Mouse (Mus musculus) heart, postnatal 10 days (tissue): ENCODE data around the gene Helb. TPM values are rescaled to one million over a fixed set of nuclear protein-coding genes. Genes with fewer than 3 reads are reported as not detected.
"Not testable (repeated sequence)": the region's sequence is repeated elsewhere in the genome, so short reads cannot be mapped to it uniquely, and the experiment has no call there.

Experiments used
- DNase-seq, 2 experiments: peaks; one replicate each; pipeline ENCODE4 v3.0.0; 2021
- intact Hi-C: fragments of 180-260 bp; cut with DNase I; formaldehyde crosslinking; loops from one replicate; pipeline ENCODE4 v1.15.1; 2025
- total RNA-seq, 2 experiments: library from RNA; stranded (reverse); gene quantifications; 2 replicates each; pipeline ENCODE4 v1.2.3; 2021

Gene Helb
- total RNA-seq = 10 to 100 TPM; 10.6 to 12.0 TPM

- intact Hi-C loops = no loop called here
- DNase-seq = peak; percentile 99 to 100
Measured at GRCm38 (mm10) chr10:120112507-120113396, at the start of gene Helb. Gene Helb, minus strand, starts transcription at chr10:120112987.

GRCm38 (mm10) chr10:120160533-120160932 lies 47.7 kb upstream of the Helb start:
- no peak for DNase-seq
- intact Hi-C loops = no loop called here

GRCm38 (mm10) chr10:120153911-120154310 lies 41.1 kb upstream of the Helb start:
- DNase-seq = no peak
- intact Hi-C loops = no loop called here

GRCm38 (mm10) chr10:120151672-120152071 lies 38.9 kb upstream of the Helb start:
- DNase-seq = no peak
- intact Hi-C loops = no loop called here

GRCm38 (mm10) chr10:120140916-120141516 lies 28.2 kb upstream of the Helb start:
- intact Hi-C loops = no loop called here
- no peak for DNase-seq

GRCm38 (mm10) chr10:120140193-120140592 lies 27.4 kb upstream of the Helb start:
- no peak for DNase-seq
- intact Hi-C loops = no loop called here

- DNase-seq = no peak
- intact Hi-C loops = no loop called here
Measured at GRCm38 (mm10) chr10:120136020-120136562, 23.3 kb upstream of the Helb start.

GRCm38 (mm10) chr10:120133697-120134096 lies 20.9 kb upstream of the Helb start:
- no peak for DNase-seq
- intact Hi-C loops = no loop called here

GRCm38 (mm10) chr10:120130621-120131020 lies 17.8 kb upstream of the Helb start:
- intact Hi-C loops = loop anchor here (2.0 kb wide), 1 partner anchor 484 kb away; no protein-coding TSS in a partner anchor
- DNase-seq = peak; percentile 9 to 57

- intact Hi-C loops = no loop called here
- no peak for DNase-seq
Measured at GRCm38 (mm10) chr10:120128601-120129277, 16.0 kb upstream of the Helb start.

- no peak for DNase-seq
- intact Hi-C loops = loop anchor here (1.0 to 2.0 kb wide), 3 partner anchors 61 to 323 kb away; no protein-coding TSS in a partner anchor
Measured at GRCm38 (mm10) chr10:120125465-120125857, 12.7 kb upstream of the Helb start.

GRCm38 (mm10) chr10:120124801-120125464 lies 12.1 kb upstream of the Helb start:
- intact Hi-C loops = loop anchor here (1.0 to 5.0 kb wide), 4 partner anchors 61 to 322 kb away; partner anchors contain the start of genes Irak3 and Tmbim4
- DNase-seq = peak; percentile 89 to 93

GRCm38 (mm10) chr10:120123721-120124120 lies 10.9 kb upstream of the Helb start:
- intact Hi-C loops = loop anchor here (2.0 to 5.0 kb wide), 3 partner anchors 79 to 321 kb away; partner anchors contain the start of genes Irak3 and Tmbim4
- no peak for DNase-seq

GRCm38 (mm10) chr10:120115249-120115648 lies 2.5 kb upstream of the Helb start:
- no peak for DNase-seq
- intact Hi-C loops = no loop called here

GRCm38 (mm10) chr10:120114493-120114892 lies 1.7 kb upstream of the Helb start:
- intact Hi-C loops = no loop called here
- DNase-seq = no peak

- DNase-seq = no peak
- intact Hi-C loops = no loop called here
Measured at GRCm38 (mm10) chr10:120113980-120114379, 1.2 kb upstream of the Helb start.

- intact Hi-C loops, DNase-seq: not testable (repeated sequence)
Measured at GRCm38 (mm10) chr10:120113482-120113881, 695 bp upstream of the Helb start.

GRCm38 (mm10) chr10:120111691-120112319 lies 982 bp downstream of the Helb start:
- no peak for DNase-seq
- intact Hi-C loops = no loop called here

- intact Hi-C loops = no loop called here
- DNase-seq = no peak
Measured at GRCm38 (mm10) chr10:120100806-120101205, 12.0 kb downstream of the Helb start.

- no peak for DNase-seq
- intact Hi-C loops = no loop called here
Measured at GRCm38 (mm10) chr10:120097564-120097963, 15.2 kb downstream of the Helb start.
